Comparison of ENCODE assay signal across 8 mouse cellular contexts in the genomic region with DNA sequence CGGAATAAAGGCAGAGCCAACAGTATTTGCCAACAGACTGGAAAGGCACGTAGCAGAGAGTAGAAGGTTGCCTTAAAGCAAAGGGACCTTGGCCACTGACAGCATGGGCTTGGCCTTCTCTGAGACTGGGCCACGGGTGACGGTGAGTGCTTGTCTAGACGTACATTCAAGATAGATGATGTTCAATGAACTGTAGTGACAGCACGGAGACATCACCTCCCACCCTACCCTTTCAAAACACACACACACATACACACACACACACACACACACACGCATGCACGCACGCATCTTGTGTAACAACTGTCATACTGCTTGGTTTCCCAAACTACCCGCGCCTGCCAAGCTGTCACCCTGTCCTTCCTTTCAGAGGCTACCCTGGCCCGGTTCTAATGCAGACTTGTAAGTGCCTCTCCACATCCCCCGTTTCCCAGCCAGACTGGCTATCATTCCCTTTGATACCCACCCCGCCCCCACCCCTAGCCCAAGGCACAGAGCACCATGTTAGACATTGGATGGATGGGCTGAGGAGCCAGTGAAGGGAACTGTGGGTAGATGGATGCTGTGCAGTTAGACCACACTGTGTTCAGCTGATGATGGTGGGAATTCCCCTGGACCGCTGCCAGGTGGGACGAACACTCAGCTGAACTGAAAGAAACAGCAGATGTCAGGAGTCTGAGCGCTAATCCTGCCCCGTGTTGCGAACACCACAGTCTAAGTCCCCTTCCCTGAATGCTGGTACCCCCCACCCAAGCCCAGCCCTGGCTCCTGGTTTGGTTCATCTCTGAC.
DNase-seq lines count a peak whose midpoint lies in the region; ATAC-seq lines count a peak whose summit lies in the region.

No protein-coding gene starts in this region.

- no peaks in the 10 kb centered on the region for H3K27me3 ChIP-seq in embryonic facial prominence, embryonic 12.5 days
- no peaks in the 10 kb centered on the region for H3K27me3 ChIP-seq in neural tube, embryonic 14.5 days (ENCODE audit: control insufficient read depth, insufficient read depth, low read length)

- H3K27ac ChIP-seq in embryonic facial prominence, embryonic 12.5 days = no peak overlapping the region
- H3K27ac ChIP-seq in neural tube, embryonic 14.5 days (ENCODE audit: low read depth, low read length) = peak overlapping the region; percentile 76

- H3K4me3 ChIP-seq in embryonic facial prominence, embryonic 12.5 days = no peak overlapping the region
- no peak overlapping the region for H3K4me3 ChIP-seq in neural tube, embryonic 14.5 days (ENCODE audit: low read depth, low read length)

- no peak overlapping the region for H3K9ac ChIP-seq in embryonic facial prominence, embryonic 12.5 days
- no peak overlapping the region for H3K9ac ChIP-seq in neural tube, embryonic 14.5 days (replicated peaks; ENCODE audit: low read depth, low read length)

- intact Hi-C loops in heart, postnatal 14 days (cut with DNase I) = no loop called here

- no peaks in the 10 kb centered on the region for H3K36me3 ChIP-seq in embryonic facial prominence, embryonic 12.5 days
- no peaks in the 10 kb centered on the region for H3K36me3 ChIP-seq in neural tube, embryonic 14.5 days (ENCODE audit: control insufficient read depth, insufficient read depth, low read length)

- H3K9me3 ChIP-seq in embryonic facial prominence, embryonic 12.5 days = no peaks in the 10 kb centered on the region
- H3K9me3 ChIP-seq in neural tube, embryonic 14.5 days (ENCODE audit: control insufficient read depth, low read length) = no peaks in the 10 kb centered on the region

- WGBS in embryonic facial prominence, embryonic 12.5 days = 77% methylated on average over 19 of the region's 19 CpGs
- WGBS in neural tube, embryonic 14.5 days = 58% methylated on average over 19 of the region's 19 CpGs

- peak; percentile 94 for DNase-seq in heart, adult 11 months
- DNase-seq in heart, adult 8-10 months (ENCODE audit: low spot score) = no peak
- peak; percentile 80 for DNase-seq in CD4-positive, CD25-positive, alpha-beta regulatory T cell, adult 2 months (ENCODE audit: low read depth, low spot score)
- peak; percentile 59 to 75 for DNase-seq in heart, postnatal 14 days
- peak; percentile 36 to 62 for DNase-seq in layer of hippocampus, postnatal 25 days (ENCODE audit: extremely low spot score in 1 of 2, low spot score in 1 of 2)
- DNase-seq in left cerebral cortex, adult 11 months (ENCODE audit: low spot score) = no peak

- H3K4me2 ChIP-seq in embryonic facial prominence, embryonic 12.5 days (replicated peaks) = no peak overlapping the region
- peak overlapping the region; percentile 16; the same call in 1 of the 2 replicates for H3K4me2 ChIP-seq in neural tube, embryonic 14.5 days (ENCODE audit: low read depth, low read length)

- ATAC-seq in embryonic facial prominence, embryonic 12.5 days (ENCODE audit: insufficient number of reproducible peaks, insufficient read depth, low FRiP score, low TSS enrichment) = peak; percentile 61
- ATAC-seq in neural tube, embryonic 14.5 days (ENCODE audit: low read depth) = peak; percentile 87

- H3K4me1 ChIP-seq in embryonic facial prominence, embryonic 12.5 days = peaks cover 19% of the 10 kb centered on the region
- H3K4me1 ChIP-seq in neural tube, embryonic 14.5 days (ENCODE audit: control insufficient read depth, insufficient read depth, low read length) = peaks cover 14% of the 10 kb centered on the region; the same call in 1 of the 2 replicates

Comparison
In these comparisons a context has a peak if more than half of its experiments do, and no peak if none do; other contexts are left out.
1. DNase-seq: peak in heart, adult 11 months (single experiment), CD4-positive, CD25-positive, alpha-beta regulatory T cell, adult 2 months (single experiment), heart, postnatal 14 days (2 of 2) and layer of hippocampus, postnatal 25 days (2 of 2); none in heart, adult 8-10 months (single experiment) and left cerebral cortex, adult 11 months (single experiment).